In genomic region chrX:70478701-70479100, GRCm38 (mm10) we compare ENCODE assay signal across 16 mouse cellular contexts.
"Had no signal": no experiment of that assay in that cellular context is flagged by ENCODE, and none has a peak within 500 bp of the region (broad histone marks: within the 10 kb centered on the region; RNA-seq: fewer than 3 reads in every experiment).

No protein-coding gene starts in this region.

- H3K27ac ChIP-seq: neural tube, embryonic 12.5 days; neural tube, embryonic 13.5 days; stomach, embryonic 15.5 days; stomach, postnatal 0 days had no signal

- H3K9me3 ChIP-seq: neural tube, embryonic 12.5 days; neural tube, embryonic 13.5 days; stomach, embryonic 15.5 days had no signal

- DNase-seq: retina, postnatal 1 day; right cerebral cortex, adult 18-20 months; right cerebral cortex, postnatal 14 days; right cerebral cortex, postnatal 25 days; right cerebral cortex, postnatal 4 days; spleen, adult 18-20 months; thymus, adult 18-20 months; thymus, adult 2 months; thymus, postnatal 14 days; thymus, postnatal 25 days; thymus, postnatal 36 days; thymus, postnatal 4 days had no signal

- H3K36me3 ChIP-seq: neural tube, embryonic 12.5 days; neural tube, embryonic 13.5 days; stomach, embryonic 15.5 days had no signal

- H3K4me2 ChIP-seq: neural tube, embryonic 12.5 days; neural tube, embryonic 13.5 days; stomach, embryonic 15.5 days had no signal

- H3K9ac ChIP-seq: neural tube, embryonic 12.5 days; neural tube, embryonic 13.5 days; stomach, embryonic 15.5 days had no signal

- H3K27me3 ChIP-seq: neural tube, embryonic 12.5 days; neural tube, embryonic 13.5 days; stomach, embryonic 15.5 days had no signal

- H3K4me3 ChIP-seq: neural tube, embryonic 12.5 days; neural tube, embryonic 13.5 days; stomach, embryonic 15.5 days had no signal

- H3K4me1 ChIP-seq: stomach, embryonic 15.5 days had no signal
